Mouse (Mus musculus) lung, postnatal 0 days (tissue): ENCODE results near the gene Hist2h3c1. TPM values are rescaled to one million over a fixed set of nuclear protein-coding genes. Genes with fewer than 3 reads are reported as not detected.
A peak's percentile ranks its signal among the peaks of the same experiment; 100 is the strongest.
"Not testable (repeated sequence)": the region's sequence is repeated elsewhere in the genome, so short reads cannot be mapped to it uniquely, and the experiment has no call there.

Experiments used
- ATAC-seq: fragments of 200-750 bp; cut with Nextera tagmentation; 2 replicates; pipeline ENCODE4 v1.8.0; 2017; ENCODE audit warnings: moderate library complexity
- DNase-seq: peaks from one replicate; pipeline ENCODE4 v3.0.0-alpha.2; 2016; ENCODE audit warnings: low spot score
- H3K27ac ChIP-seq: fragments of 300-500 bp; sonication (generic); 2 replicates; pipeline ENCODE4 v1.5.1; 2014; ENCODE audit warnings: antibody characterized with exemption, mild to moderate bottlenecking, low read length, mixed read lengths
- H3K27me3 ChIP-seq: fragments of 300-500 bp; sonication (generic); replicated peaks from 2 replicates; pipeline ENCODE4 v1.6.1; 2014; ENCODE audit warnings: low read length, mixed read lengths; ENCODE audit not compliant: insufficient read depth
- H3K36me3 ChIP-seq: fragments of 300-500 bp; sonication (generic); 2 replicates; pipeline ENCODE4 v1.6.1; 2014; ENCODE audit warnings: low read length, mixed read lengths; ENCODE audit not compliant: insufficient read depth
- H3K4me1 ChIP-seq: fragments of 300-500 bp; sonication (generic); 2 replicates; pipeline ENCODE4 v1.6.1; 2014; ENCODE audit warnings: antibody characterized with exemption, low read depth, low read length, mixed read lengths; ENCODE audit not compliant: insufficient read depth
- H3K4me2 ChIP-seq: fragments of 300-500 bp; sonication (generic); replicated peaks from 2 replicates; pipeline ENCODE4 v1.6.1; 2014; ENCODE audit warnings: low read depth, mild to moderate bottlenecking, low read length, moderate library complexity, mixed read lengths
- H3K4me3 ChIP-seq: fragments of 300-500 bp; sonication (generic); 2 replicates; pipeline ENCODE4 v1.5.1; 2014; ENCODE audit warnings: low read depth, low read length
- H3K9ac ChIP-seq: fragments of 300-500 bp; sonication (generic); replicated peaks from 2 replicates; pipeline ENCODE4 v1.6.1; 2014; ENCODE audit warnings: low read depth, mild to moderate bottlenecking
- H3K9me3 ChIP-seq: fragments of 300-500 bp; sonication (generic); 2 replicates; pipeline ENCODE4 v1.6.1; 2016; ENCODE audit warnings: low read length, mixed read lengths
- CTCF ChIP-seq: IDR thresholded peaks from 2 replicates; pipeline ENCODE4 v1.5.1; 2016; ENCODE audit warnings: antibody characterized with exemption, mild to moderate bottlenecking
- EP300 ChIP-seq: IDR thresholded peaks from 2 replicates; pipeline ENCODE4 v1.6.1; 2016; ENCODE audit warnings: antibody characterized with exemption, mild to moderate bottlenecking, control low read depth
- WGBS: fragments of 180-500 bp; shearing (Covaris S2); extraction: QIAGEN DNeasy Blood & Tissue Kit; methylation state at CpG from one replicate; pipeline ENCODE4 v1.1.7; 2014; 5-methylcytosine and 5-hydroxymethylcytosine counted together
- polyA plus RNA-seq: library from polyadenylated mRNA; unstranded; fragments of >200 nt; fragmentation: Nextera tagmentation; extraction: Ambion mirVana; gene quantifications from 2 replicates; pipeline ENCODE4 v1.2.1, GENCODE M21; 2015

Hist2h3c1 gene
- polyA plus RNA-seq, 1 experiment from 2014 or later, result not detected

DNA sequence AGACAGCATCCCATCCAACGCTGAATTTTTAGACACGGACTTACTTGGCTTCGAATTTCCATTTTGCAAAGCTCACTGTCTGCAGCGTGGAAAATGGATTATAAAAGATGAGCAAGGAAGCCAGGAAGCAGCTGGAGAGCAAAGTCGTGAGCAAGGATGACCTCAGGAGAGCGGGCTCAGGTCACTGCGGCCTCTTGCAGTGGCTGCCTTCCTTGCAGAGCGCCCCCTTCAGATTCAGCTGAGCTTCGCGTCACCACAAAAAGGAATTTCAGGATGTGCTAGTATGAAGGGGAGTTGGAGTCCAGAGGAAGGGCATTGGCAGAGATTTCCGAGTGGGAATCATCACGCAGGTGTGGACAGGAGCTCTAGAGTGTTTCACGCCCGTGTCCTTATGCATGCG is 37.2 kb upstream of the Hist2h3c1 start:
- no peak overlapping the region for H3K27ac ChIP-seq
- no peak overlapping the region for H3K9ac ChIP-seq
- DNase-seq, result no peak
- no peaks in the 10 kb centered on the region for H3K4me1 ChIP-seq
- no peak overlapping the region for H3K4me2 ChIP-seq
- no peaks in the 10 kb centered on the region for H3K27me3 ChIP-seq
- H3K4me3 ChIP-seq, result no peak overlapping the region
- no peaks in the 10 kb centered on the region for H3K9me3 ChIP-seq
- no peaks in the 10 kb centered on the region for H3K36me3 ChIP-seq
- WGBS, result 23% methylated on average over 15 of the region's 15 CpGs
- no peak for ATAC-seq
- TF ChIP-seq CTCF (peak; percentile 55), EP300 (no peak)

DNA sequence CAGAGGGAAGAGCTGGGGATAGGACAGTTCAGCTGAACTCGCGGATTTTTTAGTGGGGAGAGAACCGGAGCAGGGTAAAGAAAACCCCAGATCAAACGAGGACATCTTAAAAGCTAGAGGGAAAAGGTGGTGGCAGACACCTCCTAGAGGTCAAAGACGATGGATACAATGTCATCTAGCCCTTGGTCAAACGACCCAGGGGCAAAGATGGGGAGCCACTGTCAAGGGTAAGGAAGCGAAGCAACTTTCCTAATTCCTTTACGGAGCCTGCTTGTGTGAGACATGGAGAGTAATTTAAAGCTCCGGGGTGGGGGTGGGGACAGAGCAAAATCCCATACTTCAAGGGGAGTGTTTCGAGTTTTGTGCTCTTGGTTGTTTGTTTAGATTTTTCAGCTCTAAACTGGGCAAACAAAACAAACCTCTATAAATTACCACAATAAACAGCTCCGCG is 27.3 kb upstream of the Hist2h3c1 start:
- TF ChIP-seq EP300, result no peak
- TF ChIP-seq CTCF, result peak; percentile 37
- H3K36me3 ChIP-seq, result no peaks in the 10 kb centered on the region
- H3K27ac ChIP-seq, result peak overlapping the region; percentile 98
- H3K27me3 ChIP-seq, result no peaks in the 10 kb centered on the region
- H3K4me2 ChIP-seq, result peak overlapping the region; percentile 74
- under 1% methylated on average over 12 of the region's 12 CpGs for WGBS
- H3K9me3 ChIP-seq, result no peaks in the 10 kb centered on the region
- DNase-seq (peak; percentile 50), ATAC-seq (0 out of 2 replicates have a peak, but pooled peaks have one; percentile 0)
- H3K4me3 ChIP-seq, result peak overlapping the region; percentile 64
- peak overlapping the region; percentile 35 for H3K9ac ChIP-seq
- peaks cover 9% of the 10 kb centered on the region; the same call in 1 of the 2 replicates for H3K4me1 ChIP-seq

DNA sequence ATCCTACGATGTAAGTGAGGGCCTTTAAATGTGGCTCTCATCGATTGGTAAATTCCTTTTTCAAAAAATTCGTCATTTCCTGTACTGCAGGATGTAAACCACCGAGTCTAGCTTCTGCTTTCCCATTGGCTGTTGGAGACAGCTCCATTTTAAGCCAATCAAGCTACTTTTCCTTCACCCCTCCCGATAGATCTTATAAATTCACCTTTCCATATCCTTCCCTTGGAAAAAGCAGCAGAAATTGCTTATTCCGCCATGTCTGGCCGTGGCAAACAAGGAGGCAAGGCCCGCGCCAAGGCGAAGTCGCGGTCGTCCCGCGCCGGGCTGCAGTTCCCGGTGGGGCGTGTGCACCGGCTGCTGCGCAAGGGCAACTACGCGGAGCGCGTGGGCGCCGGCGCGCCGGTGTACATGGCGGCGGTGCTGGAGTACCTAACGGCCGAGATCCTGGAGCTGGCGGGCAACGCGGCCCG is 26.8 kb upstream of the Hist2h3c1 start, which contains the start of the genes Bola1 and Hist2h2ab:
TSS of gene Bola1 (minus strand) at position 49 of the 470 bp plus-strand sequence.
TSS of gene Hist2h2ab (plus strand) at position 205 of the 470 bp plus-strand sequence.
- ATAC-seq (peak; percentile 72), DNase-seq (peak; percentile 97)
- no peaks in the 10 kb centered on the region for H3K27me3 ChIP-seq
- WGBS, result under 1% methylated on average over 36 of the region's 37 CpGs
- peak within 1 kb of the TSS; percentile 64 for H3K4me3 ChIP-seq
- H3K4me2 ChIP-seq, result peak within 1 kb of the TSS; percentile 74
- H3K9ac ChIP-seq, result peak within 1 kb of the TSS; percentile 89
- TF ChIP-seq CTCF (no peak), EP300 (peak; percentile 60; the same call in 1 of the 2 replicates)
- H3K4me1 ChIP-seq, result peaks cover 9% of the 10 kb centered on the region; the same call in 1 of the 2 replicates
- peak within 1 kb of the TSS; percentile 98 for H3K27ac ChIP-seq
- H3K9me3 ChIP-seq, result no peaks in the 10 kb centered on the region
- no peaks in the 10 kb centered on the region for H3K36me3 ChIP-seq

DNA sequence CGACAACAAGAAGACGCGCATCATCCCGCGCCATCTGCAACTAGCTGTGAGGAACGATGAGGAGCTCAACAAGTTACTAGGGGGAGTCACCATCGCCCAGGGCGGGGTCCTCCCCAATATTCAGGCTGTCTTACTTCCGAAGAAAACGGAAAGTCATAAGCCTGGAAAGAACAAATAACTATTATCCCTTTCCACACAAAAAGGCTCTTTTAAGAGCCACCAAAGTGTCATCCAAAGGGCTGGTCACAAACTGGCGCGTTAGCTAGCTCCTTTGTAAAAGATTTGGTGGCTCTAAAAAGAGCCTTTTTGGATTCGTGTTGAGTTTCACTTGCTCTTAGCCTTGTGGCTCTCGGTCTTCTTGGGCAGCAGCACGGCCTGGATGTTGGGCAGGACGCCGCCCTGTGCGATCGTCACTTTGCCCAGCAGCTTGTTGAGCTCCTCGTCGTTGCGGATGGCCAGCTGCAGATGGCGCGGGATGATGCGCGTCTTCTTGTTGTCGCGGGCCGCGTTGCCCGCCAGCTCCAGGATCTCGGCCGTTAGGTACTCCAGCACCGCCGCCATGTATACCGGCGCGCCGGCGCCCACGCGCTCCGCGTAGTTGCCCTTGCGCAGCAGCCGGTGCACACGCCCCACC is 26.2 kb upstream of the Hist2h3c1 start:
- not testable (repeated sequence) for DNase-seq, H3K36me3 ChIP-seq, H3K9me3 ChIP-seq, H3K27me3 ChIP-seq, H3K4me1 ChIP-seq
- H3K9ac ChIP-seq, result peak overlapping the region; percentile 89
- TF ChIP-seq CTCF, result peak; percentile 6; the same call in 1 of the 2 replicates
- peak overlapping the region; percentile 98 for H3K27ac ChIP-seq
- peak overlapping the region; percentile 74 for H3K4me2 ChIP-seq
- H3K4me3 ChIP-seq, result peak overlapping the region; percentile 64
- WGBS, result 1% methylated on average over 23 of the region's 47 CpGs
- peak; percentile 9 for ATAC-seq

DNA sequence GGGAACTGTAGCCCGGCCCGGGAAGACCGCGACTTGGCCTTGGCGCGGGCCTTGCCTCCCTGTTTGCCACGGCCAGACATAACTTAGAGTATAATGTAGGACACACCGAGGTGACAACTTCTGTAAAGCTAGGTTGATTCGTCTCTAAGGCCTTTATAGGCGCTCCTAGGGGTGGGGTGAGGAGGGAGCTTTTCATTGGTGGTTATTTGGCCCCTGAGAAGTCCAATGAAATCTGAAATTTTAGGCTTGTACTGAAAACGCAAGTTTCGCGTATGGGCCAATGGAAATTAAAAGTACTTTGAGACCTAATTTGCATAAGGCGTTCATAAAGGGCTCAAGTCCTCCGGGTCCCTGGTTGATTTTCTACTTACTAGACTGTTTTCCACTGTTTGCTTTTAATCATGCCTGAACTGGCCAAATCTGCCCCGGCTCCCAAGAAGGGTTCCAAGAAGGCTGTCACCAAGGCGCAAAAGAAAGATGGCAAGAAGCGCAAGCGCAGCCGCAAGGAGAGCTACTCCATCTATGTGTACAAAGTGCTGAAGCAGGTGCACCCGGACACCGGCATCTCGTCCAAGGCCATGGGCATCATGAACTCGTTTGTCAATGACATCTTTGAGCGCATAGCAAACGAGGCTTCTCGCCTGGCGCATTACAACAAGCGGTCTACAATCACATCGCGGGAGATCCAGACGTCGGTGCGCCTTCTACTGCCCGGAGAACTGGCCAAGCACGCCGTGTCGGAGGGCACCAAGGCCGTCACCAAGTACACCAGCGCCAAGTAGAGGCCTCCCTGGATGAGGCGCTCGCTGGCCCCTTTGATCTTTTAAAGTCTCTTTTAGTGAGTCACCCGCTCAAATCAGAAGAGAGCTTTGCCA is 25.5 kb upstream of the Hist2h3c1 start, which contains the start of the genes Hist2h2ac and Hist2h2be:
TSS of gene Hist2h2ac (minus strand) at position 116 of the 875 bp plus-strand sequence.
TSS of gene Hist2h2be (plus strand) at position 355 of the 875 bp plus-strand sequence.
- H3K36me3 ChIP-seq, result no peaks in the 10 kb centered on the region
- peak; percentile 98 for DNase-seq
- H3K27ac ChIP-seq, result peak within 1 kb of the TSS; percentile 98
- peak within 1 kb of the TSS; percentile 89 for H3K9ac ChIP-seq
- peaks cover 9% of the 10 kb centered on the region; the same call in 1 of the 2 replicates for H3K4me1 ChIP-seq
- ATAC-seq, result peak; percentile 93
- 1% methylated on average over 43 of the region's 43 CpGs for WGBS
- H3K4me2 ChIP-seq, result peak within 1 kb of the TSS; percentile 74
- no peak; the same call in none of the 2 replicates for TF ChIP-seq EP300
- TF ChIP-seq CTCF, result 0 out of 2 replicates have a peak, but pooled peaks have one; percentile 20
- H3K4me3 ChIP-seq, result peak within 1 kb of the TSS; percentile 64
- no peaks in the 10 kb centered on the region for H3K9me3 ChIP-seq
- no peaks in the 10 kb centered on the region for H3K27me3 ChIP-seq
